Mouse (Mus musculus) embryonic facial prominence, embryonic 13.5 days (tissue): ENCODE measurements around the gene Six3. TPM values are rescaled to one million over a fixed set of nuclear protein-coding genes. Genes with fewer than 3 reads are reported as not detected.

Experiments
- polyA plus RNA-seq: library from polyadenylated mRNA; unstranded; fragments of >200 nt; fragmentation: Nextera tagmentation; extraction: Ambion mirVana; gene quantifications from 2 replicates; pipeline ENCODE4 v1.2.1, GENCODE M21; 2015

The Six3 gene
- polyA plus RNA-seq, 1 experiment from 2014 or later: 4.5 TPM

Other genes starting within 250 kb of the Six3 start
- 21.3 and 21.9 TPM in 2 replicates for gene Six2, start 74.7 kb downstream of the Six3 start, polyA plus RNA-seq